Mouse (Mus musculus) stomach, postnatal 0 days (tissue): ENCODE measurements around the gene Arid1b.

Experiments
- CTCF ChIP-seq: IDR thresholded peaks from 2 replicates; pipeline ENCODE4 v1.5.1; 2016; ENCODE audit warnings: antibody characterized with exemption, low read depth, mild to moderate bottlenecking, moderate library complexity
- EP300 ChIP-seq: optimal IDR thresholded peaks from 2 replicates; pipeline ENCODE3; 2016; ENCODE audit warnings: antibody characterized with exemption

GRCm38 (mm10) chr17:5345810-5346209, 351.7 kb downstream of the Arid1b start:
- TF ChIP-seq EP300 (no peak), CTCF (no peak)
